Mouse (Mus musculus) cerebellum, adult 11 months (tissue): Measurements from ENCODE around the gene Dlgap1.
"Not testable (repeated sequence)": the region's sequence is repeated elsewhere in the genome, so short reads cannot be mapped to it uniquely, and the experiment has no call there.

Source experiments
- DNase-seq: peaks from one replicate; pipeline ENCODE4 v3.0.0; 2022

Dlgap1 gene

GRCm38 (mm10) chr17:70827463-70828179 lies 858.7 kb downstream of the Dlgap1 start:
- DNase-seq = not testable (repeated sequence)

- no peak for DNase-seq
Measured at GRCm38 (mm10) chr17:70828180-70828528, 859.3 kb downstream of the Dlgap1 start.

DNA sequence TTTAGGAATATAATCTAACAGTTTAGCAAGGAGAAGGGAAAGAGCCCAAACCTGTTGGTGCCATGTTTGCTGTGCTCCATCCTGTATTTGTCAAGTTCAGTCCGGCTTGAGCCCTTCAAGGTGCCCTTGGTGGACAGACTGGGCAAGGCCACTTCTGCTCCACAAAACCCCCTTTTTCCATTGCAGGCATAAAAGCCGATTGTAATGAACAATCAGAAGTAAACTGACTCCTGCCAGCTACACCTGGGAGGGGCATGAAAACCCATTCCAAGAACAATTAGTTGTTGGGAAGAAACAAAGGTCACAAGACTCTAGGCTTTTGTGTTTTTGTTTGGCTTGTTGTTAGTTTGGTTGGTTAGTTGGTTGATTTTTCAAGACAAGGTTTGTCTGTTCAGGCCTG lies 859.7 kb downstream of the Dlgap1 start:
- DNase-seq = no peak

DNA sequence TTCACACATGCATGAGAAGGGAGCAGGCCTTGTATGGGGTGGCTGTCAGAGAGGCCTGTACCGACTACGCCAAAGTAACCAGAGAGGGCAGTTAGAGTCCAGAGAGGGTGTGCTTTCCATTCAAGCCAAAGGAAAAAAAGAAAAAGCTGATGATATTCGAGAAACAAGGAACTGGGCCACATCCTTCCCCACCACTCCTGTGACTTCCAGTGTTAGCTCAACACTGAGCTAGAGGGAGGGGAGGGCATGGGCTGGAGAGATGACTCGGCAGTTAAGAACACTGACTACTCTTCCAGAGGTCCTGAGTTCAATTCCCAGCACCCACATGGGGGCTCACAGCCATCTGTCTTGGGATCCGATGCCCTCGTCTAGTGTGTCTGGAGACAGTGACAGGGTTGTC lies 860.3 kb downstream of the Dlgap1 start:
- no peak for DNase-seq

DNA sequence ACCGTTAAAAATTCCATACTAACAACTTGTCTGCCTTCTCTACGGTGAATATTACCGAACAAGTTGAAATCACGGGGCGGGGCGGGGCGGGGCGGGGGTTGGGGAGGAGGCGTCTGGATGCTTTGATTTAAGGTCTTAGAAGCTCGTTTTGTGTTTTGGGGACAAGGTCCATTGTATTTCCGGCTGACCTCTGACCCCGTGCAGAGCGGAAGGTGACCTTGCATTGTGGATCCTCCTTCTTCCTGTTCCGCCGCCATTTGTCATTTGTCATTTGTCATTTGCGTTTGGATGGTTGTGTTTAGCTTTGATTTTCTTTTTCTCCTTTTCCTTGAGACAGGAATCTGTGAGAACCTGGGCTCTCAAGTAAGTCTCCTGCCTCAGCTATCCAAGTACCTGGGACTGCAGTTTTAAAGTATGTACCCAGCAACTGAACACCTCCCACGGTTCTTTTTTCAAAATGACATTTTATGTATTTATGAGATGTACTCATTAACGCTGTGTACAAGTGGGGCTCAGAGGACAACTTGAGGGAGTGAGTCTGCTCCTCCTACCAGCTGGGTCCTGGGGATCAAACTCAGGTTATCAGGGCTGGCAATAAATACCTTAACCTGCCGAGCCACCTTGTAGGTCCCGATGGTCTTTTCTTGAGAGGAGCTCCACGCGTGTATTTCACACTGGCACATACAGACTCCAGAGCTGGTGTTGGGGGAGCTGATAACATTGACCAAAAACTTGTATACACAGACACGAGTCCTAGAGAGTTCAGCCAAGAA lies 861.3 kb downstream of the Dlgap1 start:
- no peak for DNase-seq

DNA sequence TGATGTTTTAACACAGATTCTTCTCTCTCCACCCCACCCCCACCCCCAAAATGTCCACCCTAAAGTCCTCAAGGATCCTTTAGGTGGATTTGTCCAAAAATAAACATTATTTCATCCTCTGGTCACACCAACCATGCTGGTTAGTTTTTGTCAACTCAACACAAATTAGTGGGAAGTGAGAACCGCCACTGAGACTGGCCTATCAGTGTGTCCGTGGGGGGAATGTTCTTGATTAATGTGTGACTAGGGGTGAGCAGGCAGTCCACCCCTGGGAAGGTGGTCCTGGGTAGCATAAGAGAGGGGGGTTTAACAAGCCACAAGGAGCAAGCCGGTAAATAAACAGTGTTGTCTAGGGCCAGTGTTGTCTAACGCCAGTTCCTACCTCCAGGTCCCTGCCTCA lies 862.7 kb downstream of the Dlgap1 start:
- no peak for DNase-seq

- DNase-seq = no peak
Measured at GRCm38 (mm10) chr17:70832544-70832943, 863.7 kb downstream of the Dlgap1 start.

GRCm38 (mm10) chr17:70834430-70834965 lies 865.6 kb downstream of the Dlgap1 start:
- no peak for DNase-seq

DNA sequence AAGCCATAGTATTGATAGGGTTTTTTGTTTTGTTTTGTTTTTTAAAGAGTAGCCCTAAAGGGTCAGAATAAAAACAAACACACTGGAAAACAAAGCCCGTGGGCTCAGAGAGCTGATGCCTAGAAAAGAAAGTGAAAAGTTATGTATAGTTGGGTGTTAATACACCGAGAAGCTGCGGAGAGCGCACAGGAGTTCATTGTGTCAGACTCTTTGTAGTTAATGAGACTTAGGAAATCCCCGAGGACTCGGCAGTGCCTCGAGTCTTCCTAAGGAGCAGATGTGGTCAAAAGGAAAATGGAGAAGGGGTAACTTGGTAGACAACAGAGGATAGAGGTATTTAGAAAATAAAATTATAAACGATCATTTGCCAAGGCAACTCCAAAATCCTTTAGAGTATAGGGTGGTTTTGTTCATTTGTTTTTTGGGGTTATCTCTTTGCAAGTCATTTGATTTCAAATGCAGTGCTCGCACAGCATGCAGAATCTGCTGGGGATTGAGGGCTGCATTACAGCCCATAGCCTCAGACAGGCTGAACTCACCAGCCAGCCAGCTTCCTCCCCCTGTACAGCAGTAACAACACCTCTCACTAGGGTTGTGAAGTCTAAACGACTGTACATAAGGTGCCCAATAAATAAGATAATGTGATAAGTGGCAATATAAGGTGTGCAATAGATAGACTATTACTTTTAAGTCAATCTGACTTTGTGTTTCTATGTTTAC lies 866.4 kb downstream of the Dlgap1 start:
- no peak for DNase-seq

GRCm38 (mm10) chr17:70836820-70837219 lies 867.9 kb downstream of the Dlgap1 start:
- DNase-seq = no peak

GRCm38 (mm10) chr17:70837474-70837873 lies 868.6 kb downstream of the Dlgap1 start:
- DNase-seq = not testable (repeated sequence)

- no peak for DNase-seq
Measured at GRCm38 (mm10) chr17:70838031-70838430, 869.2 kb downstream of the Dlgap1 start.

GRCm38 (mm10) chr17:70838533-70838932 lies 869.7 kb downstream of the Dlgap1 start:
- no peak for DNase-seq

- no peak for DNase-seq
Measured at GRCm38 (mm10) chr17:70843252-70843651, 874.4 kb downstream of the Dlgap1 start.

DNA sequence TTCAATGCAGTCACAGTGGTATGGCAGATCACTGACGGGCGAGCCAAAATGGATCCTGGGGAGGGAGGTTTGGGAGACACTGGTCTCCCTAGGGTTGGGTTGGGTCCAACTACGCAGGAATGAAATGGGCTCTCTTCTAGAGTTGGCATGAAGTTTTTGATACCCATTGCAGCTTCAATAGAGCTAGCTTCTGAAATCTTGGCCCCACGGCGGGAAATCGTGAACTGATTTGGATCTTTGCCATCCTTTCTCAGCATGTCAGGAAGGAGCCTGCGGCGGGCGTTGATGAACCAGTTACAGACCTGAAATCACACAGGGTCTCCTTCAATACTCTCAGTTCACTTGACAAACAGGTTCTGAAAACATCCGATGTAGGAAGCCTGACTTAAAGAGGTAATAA lies 876.1 kb downstream of the Dlgap1 start:
- DNase-seq = no peak

GRCm38 (mm10) chr17:70845543-70845942 lies 876.7 kb downstream of the Dlgap1 start:
- DNase-seq = no peak

GRCm38 (mm10) chr17:70846111-70846644 lies 877.3 kb downstream of the Dlgap1 start:
- DNase-seq = no peak

DNA sequence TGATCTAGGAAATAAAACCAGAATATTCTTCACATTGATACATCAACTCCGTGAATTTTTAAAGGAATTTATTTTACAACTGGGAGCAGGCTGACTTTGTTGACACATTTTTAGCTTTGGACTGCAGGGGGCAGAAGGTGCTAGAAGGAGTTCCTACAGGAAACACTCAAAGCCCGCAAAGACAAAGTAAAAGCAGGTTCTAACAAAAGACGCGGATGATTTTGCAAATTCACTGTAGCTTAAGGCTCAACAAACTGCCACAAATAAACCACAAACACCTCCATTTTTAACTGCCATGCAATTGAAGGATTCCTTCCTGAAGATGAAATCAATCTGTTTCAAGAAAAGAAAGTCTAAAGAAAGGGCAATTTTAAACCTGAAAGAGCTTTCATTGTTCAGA lies 878.2 kb downstream of the Dlgap1 start:
- DNase-seq = no peak

- no peak for DNase-seq
Measured at GRCm38 (mm10) chr17:70847751-70848510, 879.1 kb downstream of the Dlgap1 start.

- DNase-seq = no peak
Measured at GRCm38 (mm10) chr17:70848511-70849398, 879.9 kb downstream of the Dlgap1 start.
